Mouse (Mus musculus) left cerebral cortex, adult 11 months (tissue): ENCODE data around the gene Itgad.

Source experiments
- DNase-seq: peaks from one replicate; pipeline ENCODE4 v3.0.0; 2022; ENCODE audit warnings: low spot score

The Itgad gene

DNA sequence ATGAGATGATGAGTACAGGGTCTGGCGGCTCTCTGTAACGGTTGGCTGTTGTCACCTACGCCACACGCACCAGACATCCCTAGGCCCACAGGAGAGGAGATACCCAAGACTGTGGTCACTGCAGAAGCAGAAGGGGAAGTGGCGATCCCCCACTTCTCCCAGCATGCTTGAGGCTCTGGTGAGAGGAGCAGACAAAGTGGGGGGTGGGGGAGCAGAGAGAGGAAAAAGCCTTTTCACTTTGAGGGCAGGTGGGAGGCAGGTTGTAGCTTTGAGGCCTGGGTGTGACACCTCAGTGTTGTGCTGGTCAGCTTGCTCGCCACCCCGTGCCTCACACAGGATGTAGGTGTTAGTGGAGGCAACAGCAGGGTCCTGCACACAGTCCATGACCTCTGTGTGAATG, 25.9 kb downstream of the Itgad start:
- no peak for DNase-seq

DNA sequence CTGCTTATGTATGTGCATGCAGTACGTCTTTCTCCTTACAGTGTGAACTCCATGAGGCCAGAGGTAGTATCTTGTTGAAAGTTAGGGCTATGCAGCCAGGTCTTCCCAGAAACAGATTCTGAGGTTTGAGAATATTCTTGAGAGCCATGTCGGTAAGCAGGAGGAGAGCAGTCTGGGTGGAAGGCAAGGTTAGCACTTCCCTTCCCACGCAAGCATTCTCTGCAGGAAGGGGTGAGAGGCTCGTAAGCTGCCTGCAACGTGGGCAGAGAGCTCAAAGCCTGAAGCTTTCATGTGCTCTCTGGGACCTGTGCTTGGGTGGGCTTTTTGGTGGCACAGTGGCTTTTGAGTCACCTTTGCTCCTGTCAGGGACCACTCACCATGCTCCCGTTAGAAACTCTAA, 26.4 kb downstream of the Itgad start:
- DNase-seq, result no peak

- no peak for DNase-seq
Observed at GRCm38 (mm10) chr7:128181691-128182090, 27.5 kb downstream of the Itgad start.

GRCm38 (mm10) chr7:128201607-128202006, 47.4 kb downstream of the Itgad start:
- no peak for DNase-seq

DNA sequence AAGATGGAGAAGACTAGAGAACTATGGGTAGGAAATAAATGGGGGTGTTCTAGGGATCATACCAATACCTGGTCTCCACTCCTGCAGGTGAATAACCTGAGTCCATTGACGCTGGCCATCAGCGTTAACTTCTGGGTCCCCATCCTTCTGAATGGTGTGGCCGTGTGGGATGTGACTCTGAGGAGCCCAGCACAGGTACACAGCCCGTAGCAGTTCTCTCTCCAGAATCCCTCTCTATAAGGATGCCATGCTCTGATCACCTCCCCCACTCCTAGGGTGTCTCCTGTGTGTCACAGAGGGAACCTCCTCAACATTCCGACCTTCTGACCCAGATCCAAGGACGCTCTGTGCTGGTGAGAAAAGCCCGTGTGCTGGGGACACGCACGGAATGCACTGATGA, 48.9 kb downstream of the Itgad start:
- no peak for DNase-seq

DNA sequence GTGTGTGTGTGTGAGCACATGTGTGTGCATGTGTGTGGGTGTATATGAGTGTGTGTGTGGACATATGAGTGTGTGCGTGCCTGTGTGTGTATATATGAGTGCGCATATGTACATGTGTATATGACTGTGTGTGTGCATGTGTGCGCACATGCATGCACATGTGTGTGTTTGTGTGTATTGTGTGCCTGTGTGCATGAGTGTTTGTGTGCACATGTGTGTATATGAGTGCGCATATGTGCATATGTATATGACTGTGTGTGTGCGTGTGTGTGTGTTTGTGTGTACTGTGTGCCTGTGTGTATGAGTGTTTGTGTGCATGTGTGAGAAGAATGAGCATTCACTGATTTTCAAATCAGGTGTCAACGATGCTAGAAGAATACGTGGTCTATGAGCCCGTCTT, 50.0 kb downstream of the Itgad start:
- no peak for DNase-seq

- DNase-seq, result no peak
Observed at GRCm38 (mm10) chr7:128205695-128206094, 51.5 kb downstream of the Itgad start.

DNA sequence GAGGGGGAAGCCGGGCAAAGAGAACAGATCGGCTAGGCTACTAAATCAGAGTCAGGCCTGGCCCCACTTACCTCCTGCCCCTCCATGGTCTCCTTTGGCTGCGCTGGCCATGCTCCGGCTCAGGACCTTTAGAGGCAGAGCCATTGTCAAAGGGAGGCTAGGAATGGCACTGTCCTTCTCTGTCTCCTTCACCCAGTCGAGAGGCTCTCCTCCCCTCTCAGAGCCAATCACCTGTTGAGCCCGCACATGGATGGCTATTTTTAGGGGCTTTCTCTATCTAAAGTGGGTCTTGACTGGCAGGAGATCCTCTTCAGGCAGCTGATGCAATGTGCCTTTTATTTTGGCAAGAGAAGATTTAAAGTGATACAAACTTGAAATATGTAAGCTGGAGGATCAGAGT, 52.0 kb downstream of the Itgad start, which contains the start of gene Cox6a2:
TSS of gene Cox6a2 (minus strand) at position 236 of the 400 bp plus-strand sequence.
- no peak for DNase-seq

- DNase-seq, result no peak
Observed at GRCm38 (mm10) chr7:128208187-128208586, 54.0 kb downstream of the Itgad start.

DNA sequence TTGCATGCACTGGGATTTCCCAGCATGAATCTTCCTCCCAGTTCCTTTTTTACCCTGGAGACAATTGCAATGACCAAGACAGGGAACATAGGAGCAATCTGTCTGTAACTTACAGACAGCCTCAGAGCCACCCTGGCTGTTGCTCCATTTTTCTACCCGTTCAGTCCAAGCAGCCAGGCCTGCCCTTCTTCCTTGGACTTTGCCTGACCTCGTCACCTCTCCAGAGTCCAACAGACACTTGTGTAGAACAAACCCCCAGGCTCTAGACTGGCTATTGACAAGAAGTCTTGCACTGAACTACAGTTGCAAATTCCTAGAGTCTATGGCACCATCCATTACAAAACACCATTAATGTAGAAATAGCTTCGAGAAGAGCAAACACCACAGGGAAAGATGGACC, 55.6 kb downstream of the Itgad start:
- DNase-seq, result no peak

DNA sequence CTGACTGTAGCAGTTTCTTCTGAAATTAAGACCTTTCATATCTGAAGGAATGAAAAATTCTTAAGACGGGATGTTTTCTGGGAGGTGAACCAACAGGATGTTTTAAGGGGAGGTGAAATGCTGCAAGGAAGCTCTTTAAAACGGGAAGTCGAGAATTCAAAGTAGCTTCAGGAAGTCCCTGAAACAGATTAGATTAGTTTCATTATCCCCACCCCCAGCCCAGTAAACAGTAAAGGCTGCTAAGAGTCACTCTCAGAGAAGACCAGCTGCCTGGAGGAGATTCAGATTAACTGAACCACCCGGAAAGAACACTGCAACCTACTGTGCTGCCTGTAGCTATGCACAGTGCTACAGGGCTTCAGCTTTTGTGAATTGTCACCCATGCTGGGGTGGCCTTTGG, 65.8 kb downstream of the Itgad start:
- DNase-seq, result no peak

DNA sequence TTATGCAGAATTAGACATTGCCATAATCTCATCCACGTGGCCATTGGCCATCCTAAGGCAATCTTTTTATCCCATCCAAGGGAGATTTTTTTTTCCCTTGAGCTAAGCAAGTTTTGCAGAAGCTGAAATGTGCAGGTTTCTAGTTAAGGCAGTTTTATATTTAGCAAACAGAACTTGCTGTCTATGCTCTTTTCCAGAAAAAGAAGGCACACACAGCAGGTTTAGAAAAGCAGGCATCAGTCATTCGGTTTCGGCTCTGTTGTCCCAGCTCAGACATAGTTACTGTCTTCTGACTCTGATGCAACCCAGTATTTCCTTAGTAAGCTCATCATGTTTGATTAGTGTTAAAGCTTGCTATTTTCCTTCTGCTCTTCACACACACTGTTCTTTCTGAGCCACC, 66.8 kb downstream of the Itgad start:
- DNase-seq, result no peak

- DNase-seq, result no peak
Observed at GRCm38 (mm10) chr7:128231741-128232140, 77.6 kb downstream of the Itgad start.

GRCm38 (mm10) chr7:128234796-128235195, 80.6 kb downstream of the Itgad start:
- no peak for DNase-seq

- no peak for DNase-seq
Observed at GRCm38 (mm10) chr7:128235481-128235880, 81.3 kb downstream of the Itgad start.

DNA sequence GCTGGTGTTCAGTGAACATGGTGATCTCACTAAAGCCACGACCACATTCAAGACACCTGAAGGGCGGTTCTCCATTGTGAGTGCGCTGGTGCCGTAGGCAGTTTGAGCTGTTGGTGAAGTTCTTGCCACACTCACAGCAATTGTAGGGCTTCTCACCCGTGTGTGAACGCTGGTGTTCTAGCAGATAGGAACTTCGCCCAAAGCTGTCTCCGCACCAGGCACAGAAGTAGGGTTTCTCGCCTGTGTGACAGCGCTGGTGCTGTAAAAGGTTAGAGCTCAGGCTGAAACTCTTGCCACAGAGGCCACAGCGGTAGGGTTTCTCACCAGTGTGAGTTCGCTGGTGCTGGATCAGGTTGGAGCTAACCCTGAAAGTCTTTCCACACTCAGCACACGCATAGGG, 82.2 kb downstream of the Itgad start:
- no peak for DNase-seq

DNA sequence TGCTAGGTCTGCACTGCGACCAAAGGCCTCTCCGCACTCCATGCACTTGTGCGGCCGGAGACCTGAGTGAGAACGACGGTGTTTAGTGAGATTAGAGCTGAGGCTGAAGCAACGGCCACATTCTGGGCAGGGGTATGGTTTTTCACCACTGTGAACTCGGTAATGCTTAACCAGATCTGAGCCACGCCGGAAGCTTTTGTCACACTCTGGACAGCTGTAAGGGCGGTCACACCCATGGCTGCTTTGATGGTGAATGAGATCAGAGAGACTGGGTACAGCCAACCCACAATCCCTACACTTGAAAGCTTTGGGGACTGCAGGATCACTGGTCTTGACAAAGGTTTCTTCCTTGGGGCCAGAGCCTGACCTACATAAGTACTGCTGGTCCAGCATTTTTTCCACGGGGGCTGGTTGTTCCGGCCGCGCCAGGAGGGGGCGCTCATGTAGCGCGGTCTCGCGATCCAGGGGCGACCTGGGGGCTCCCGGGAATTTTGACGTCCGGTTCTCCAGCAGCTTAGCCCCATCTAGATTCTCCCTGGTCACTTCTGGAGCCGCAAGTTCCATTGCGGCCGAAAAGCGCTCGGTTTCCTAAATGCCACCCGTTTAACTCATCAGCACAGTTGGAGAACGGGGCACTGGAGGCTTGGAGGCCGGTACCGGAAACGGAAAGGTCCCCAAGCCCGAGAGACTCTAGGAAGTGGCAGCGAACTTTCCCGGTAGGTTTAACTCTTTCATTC, 82.8 kb downstream of the Itgad start, which contains the start of gene Armc5:
TSS of gene Armc5 (plus strand) at position 487 of the 737 bp plus-strand sequence.
- peak; percentile 71 for DNase-seq

DNA sequence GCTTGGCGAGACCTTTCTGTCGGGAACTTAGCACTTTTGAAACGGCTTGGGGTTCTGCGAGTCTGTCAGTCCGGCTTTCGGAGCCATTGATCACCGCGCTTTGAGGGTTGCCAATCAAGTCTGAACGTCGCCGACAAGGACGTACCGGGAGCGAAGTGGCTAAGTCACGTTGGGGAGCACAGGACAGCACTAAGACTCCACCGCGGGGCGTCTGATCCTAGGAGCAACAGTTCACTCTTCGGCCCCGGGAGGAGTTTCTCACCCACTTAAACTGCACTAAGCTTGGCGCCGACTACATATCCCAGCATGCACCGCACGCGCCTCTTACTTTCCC, 83.4 kb downstream of the Itgad start:
- no peak for DNase-seq

DNA sequence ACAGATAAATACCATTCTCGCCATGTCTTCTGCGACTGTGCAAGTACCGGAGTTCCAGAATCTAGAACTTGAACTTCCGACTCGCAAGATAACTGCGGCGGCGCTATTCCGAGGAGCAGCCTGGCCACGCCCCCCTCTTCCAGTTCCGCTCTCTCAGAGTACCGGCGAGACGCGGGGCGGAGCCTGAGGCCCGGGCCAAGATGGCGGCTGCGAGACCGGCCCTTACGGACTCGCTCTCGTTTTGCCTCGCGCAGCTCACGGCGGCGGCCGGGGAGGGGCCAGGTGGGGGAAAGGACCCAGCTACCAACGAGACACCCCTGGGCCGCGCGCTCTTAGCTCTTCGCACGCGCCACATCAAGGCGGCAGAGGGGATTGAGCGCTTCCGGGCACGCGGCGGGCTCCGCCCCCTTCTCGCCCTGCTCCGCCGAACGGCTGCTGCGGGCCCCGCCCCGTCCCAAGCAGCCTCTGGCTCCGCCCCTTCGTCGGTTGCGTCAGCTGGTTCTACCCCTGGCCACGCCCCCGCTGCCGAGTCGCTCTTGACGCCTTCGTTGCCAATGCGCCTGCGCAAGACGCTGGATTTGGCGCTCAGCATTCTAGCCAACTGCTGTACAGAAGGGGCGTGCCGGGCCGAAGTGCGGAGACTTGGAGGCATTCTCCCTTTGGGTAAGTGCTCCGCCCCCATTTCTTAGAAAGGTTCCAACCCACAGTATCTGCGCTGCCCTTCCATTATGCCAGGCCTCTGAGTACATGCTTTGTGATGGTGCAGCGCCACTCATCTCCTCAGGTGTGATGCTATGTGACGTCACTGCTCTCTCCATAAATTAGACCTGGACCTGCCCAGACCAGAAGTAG, 84.0 kb downstream of the Itgad start, which contains the start of gene 9130023H24Rik:
TSS of gene 9130023H24Rik (minus strand) at position 105 of the 852 bp plus-strand sequence.
- DNase-seq, result peak; percentile 96

DNA sequence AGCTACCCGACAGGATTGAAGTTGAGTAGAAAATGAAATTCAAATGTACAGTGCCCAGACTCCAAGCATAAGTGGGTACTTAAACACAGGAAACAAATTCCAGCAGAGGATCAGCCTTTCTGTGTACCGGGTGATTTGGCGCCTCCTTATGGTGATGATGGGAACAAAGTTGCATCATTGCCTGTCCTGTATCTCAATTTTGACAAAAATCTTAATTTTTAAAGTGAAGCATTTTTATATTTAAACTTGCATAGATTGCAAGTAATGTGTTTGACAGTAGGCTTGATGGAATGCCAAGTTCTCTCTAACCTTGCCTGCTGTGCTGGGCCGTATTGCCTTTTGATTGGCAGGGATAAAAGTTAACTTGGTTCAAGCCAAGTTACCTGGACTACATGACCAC, 84.8 kb downstream of the Itgad start:
- no peak for DNase-seq

GRCm38 (mm10) chr7:128240131-128240784, 86.1 kb downstream of the Itgad start:
- DNase-seq, result no peak

DNA sequence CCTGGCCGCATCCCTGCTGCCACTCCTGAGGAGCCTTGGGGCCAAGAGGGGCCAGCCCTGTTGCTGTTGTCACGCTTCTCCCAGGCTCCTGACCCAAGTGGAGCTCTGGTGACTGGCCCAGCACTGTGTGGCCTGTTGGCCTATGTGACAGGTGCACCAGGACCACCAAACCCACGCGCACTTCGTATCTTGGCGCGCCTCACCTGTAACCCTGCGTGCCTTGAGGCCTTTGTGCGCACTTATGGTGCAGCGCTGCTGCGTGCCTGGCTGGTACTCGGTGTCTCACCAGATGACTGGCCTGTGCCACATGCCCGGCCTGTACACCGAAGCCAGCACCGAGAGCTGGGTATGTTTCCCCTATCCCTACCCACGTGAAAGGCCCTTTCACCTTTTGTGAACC, 88.2 kb downstream of the Itgad start:
- DNase-seq, result no peak

- DNase-seq, result no peak
Observed at GRCm38 (mm10) chr7:128243921-128244320, 89.7 kb downstream of the Itgad start.
